Mouse (Mus musculus) midbrain, embryonic 10.5 days (tissue): ENCODE results near the gene Calml4. TPM values are rescaled to one million over a fixed set of nuclear protein-coding genes. Genes with fewer than 3 reads are reported as not detected.
"Not testable (repeated sequence)": the region's sequence is repeated elsewhere in the genome, so short reads cannot be mapped to it uniquely, and the experiment has no call there.

Experiments used
- DNase-seq: peaks from one replicate; pipeline ENCODE4 v3.0.0-alpha.2; 2017; ENCODE audit warnings: low spot score
- H3K27ac ChIP-seq: fragments of 300-500 bp; sonication (generic); replicated peaks from 2 replicates; pipeline ENCODE4 v1.5.1; 2016; ENCODE audit warnings: mild to moderate bottlenecking
- H3K27me3 ChIP-seq: fragments of 300-500 bp; sonication (generic); 2 replicates; pipeline ENCODE4 v1.6.1; 2016; ENCODE audit warnings: low read depth, mild to moderate bottlenecking; ENCODE audit not compliant: poor library complexity, severe bottlenecking
- H3K36me3 ChIP-seq: fragments of 300-500 bp; sonication (generic); 2 replicates; pipeline ENCODE4 v1.6.1; 2016; ENCODE audit warnings: mild to moderate bottlenecking, moderate library complexity
- H3K4me1 ChIP-seq: fragments of 300-500 bp; sonication (generic); 2 replicates; pipeline ENCODE4 v1.6.1; 2016
- H3K4me3 ChIP-seq: fragments of 300-500 bp; sonication (generic); 2 replicates; pipeline ENCODE4 v1.5.1; 2016; ENCODE audit warnings: mild to moderate bottlenecking, moderate library complexity
- H3K9me3 ChIP-seq: fragments of 300-500 bp; sonication (generic); replicated peaks from 2 replicates; pipeline ENCODE4 v1.6.1; 2016; ENCODE audit warnings: mild to moderate bottlenecking
- WGBS: fragments of 180-500 bp; shearing (Covaris S2); methylation state at CpG from one replicate; pipeline ENCODE4 v1.1.7; 2016; 5-methylcytosine and 5-hydroxymethylcytosine counted together
- polyA plus RNA-seq: library from polyadenylated mRNA; unstranded; fragments of >200 nt; fragmentation: Nextera tagmentation; extraction: Ambion mirVana; gene quantifications from 2 replicates; pipeline ENCODE4 v1.2.1, GENCODE M21; 2016

Gene Calml4
- polyA plus RNA-seq, 1 experiment from 2014 or later: 0.36 TPM

GRCm38 (mm10) chr9:62839172-62839770, 18.6 kb upstream of the Calml4 start:
- no peaks in the 10 kb centered on the region for H3K9me3 ChIP-seq
- H3K4me1 ChIP-seq: peaks cover 51% of the 10 kb centered on the region
- WGBS: 20% methylated on average over 14 of the region's 14 CpGs
- DNase-seq: no peak
- peak overlapping the region; percentile 96 for H3K27ac ChIP-seq
- H3K4me3 ChIP-seq: peak overlapping the region; percentile 84
- H3K36me3 ChIP-seq: no peaks in the 10 kb centered on the region
- H3K27me3 ChIP-seq: peaks cover 5% of the 10 kb centered on the region

GRCm38 (mm10) chr9:62843356-62844024, 14.4 kb upstream of the Calml4 start:
- H3K9me3 ChIP-seq: no peaks in the 10 kb centered on the region
- peaks cover 5% of the 10 kb centered on the region for H3K27me3 ChIP-seq
- H3K27ac ChIP-seq: no peak overlapping the region
- peaks cover 42% of the 10 kb centered on the region for H3K4me1 ChIP-seq
- 74% methylated on average over 10 of the region's 10 CpGs for WGBS
- no peak for DNase-seq
- no peaks in the 10 kb centered on the region for H3K36me3 ChIP-seq
- no peak overlapping the region for H3K4me3 ChIP-seq

GRCm38 (mm10) chr9:62844461-62844860, 13.4 kb upstream of the Calml4 start:
- WGBS: 88% methylated on average over 5 of the region's 5 CpGs
- DNase-seq: no peak
- peaks cover 5% of the 10 kb centered on the region for H3K27me3 ChIP-seq
- no peak overlapping the region for H3K4me3 ChIP-seq
- no peaks in the 10 kb centered on the region for H3K36me3 ChIP-seq
- no peak overlapping the region for H3K27ac ChIP-seq
- peaks cover 32% of the 10 kb centered on the region for H3K4me1 ChIP-seq
- no peaks in the 10 kb centered on the region for H3K9me3 ChIP-seq

DNA sequence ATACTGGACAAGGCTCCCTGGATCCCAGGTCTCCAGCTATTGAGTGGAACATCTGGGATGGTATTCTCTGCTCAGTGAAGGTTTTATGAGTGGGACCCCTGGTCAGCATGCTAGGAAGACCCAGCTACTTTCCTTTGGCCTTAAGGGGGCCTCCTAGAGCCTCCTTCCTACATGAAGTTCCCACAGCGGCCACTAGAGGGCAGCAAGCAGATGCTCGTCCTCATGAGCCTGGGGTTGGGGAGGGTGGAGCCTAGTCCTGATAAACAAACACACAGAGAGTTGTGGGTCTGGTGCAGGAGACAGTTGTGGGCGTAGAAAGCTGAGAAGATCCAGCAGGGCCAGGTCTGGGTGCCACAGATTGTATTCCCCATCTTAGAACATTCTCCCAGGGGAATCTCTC, 10.2 kb upstream of the Calml4 start:
- Histone ChIP-seq H3K9me3 (no peaks in the 10 kb centered on the region), H3K36me3 (peaks cover 8% of the 10 kb centered on the region; the same call in 1 of the 2 replicates), H3K4me3 (no peak overlapping the region), H3K27ac (0 out of 2 replicates have a peak overlapping the region, but pooled peaks have one; percentile 0), H3K27me3 (no peaks in the 10 kb centered on the region), H3K4me1 (peaks cover 30% of the 10 kb centered on the region)
- peak; percentile 90 for DNase-seq
- WGBS: 5% methylated on average over 3 of the region's 3 CpGs

GRCm38 (mm10) chr9:62848641-62849040, 9.2 kb upstream of the Calml4 start:
- WGBS: 84% methylated on average over 3 of the region's 3 CpGs
- no peaks in the 10 kb centered on the region for H3K9me3 ChIP-seq
- H3K27ac ChIP-seq: no peak overlapping the region
- H3K4me1 ChIP-seq: peaks cover 26% of the 10 kb centered on the region
- H3K36me3 ChIP-seq: peaks cover 8% of the 10 kb centered on the region; the same call in 1 of the 2 replicates
- no peak for DNase-seq
- no peaks in the 10 kb centered on the region for H3K27me3 ChIP-seq
- H3K4me3 ChIP-seq: no peak overlapping the region

GRCm38 (mm10) chr9:62851571-62851970, 6.3 kb upstream of the Calml4 start:
- H3K9me3 ChIP-seq: no peaks in the 10 kb centered on the region
- H3K27me3 ChIP-seq: no peaks in the 10 kb centered on the region
- peaks cover 23% of the 10 kb centered on the region for H3K4me1 ChIP-seq
- H3K4me3 ChIP-seq: no peak overlapping the region
- H3K36me3 ChIP-seq: peaks cover 8% of the 10 kb centered on the region; the same call in 1 of the 2 replicates
- H3K27ac ChIP-seq: peak overlapping the region; percentile 59; the same call in 1 of the 2 replicates
- 70% methylated on average over 2 of the region's 2 CpGs for WGBS
- DNase-seq: no peak

DNA sequence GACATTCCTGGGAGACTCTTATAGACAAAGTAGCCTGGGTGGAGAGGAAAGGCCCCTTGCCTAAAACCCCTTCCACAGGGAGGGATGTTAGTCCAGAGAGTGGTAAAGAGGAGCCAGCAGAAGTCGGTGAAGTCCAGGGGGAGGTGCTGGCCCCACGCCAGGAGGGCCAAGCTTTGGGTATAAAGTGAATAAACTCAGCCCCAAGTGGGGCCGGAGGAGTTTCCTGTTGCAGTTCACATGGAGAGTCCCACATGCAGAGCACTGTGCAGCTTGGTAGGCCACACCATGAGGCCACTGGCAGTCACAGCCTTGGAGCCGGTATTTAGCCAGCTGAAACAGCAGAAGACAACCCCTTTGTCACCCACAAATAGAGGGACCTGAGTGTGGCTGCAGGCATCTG, 3.4 kb upstream of the Calml4 start:
- peaks cover 8% of the 10 kb centered on the region; the same call in 1 of the 2 replicates for H3K36me3 ChIP-seq
- H3K27ac ChIP-seq: no peak overlapping the region
- no peaks in the 10 kb centered on the region for H3K9me3 ChIP-seq
- no peak for DNase-seq
- H3K27me3 ChIP-seq: no peaks in the 10 kb centered on the region
- 71% methylated on average over 4 of the region's 4 CpGs for whole genome bisulfite sequencing
- H3K4me1 ChIP-seq: peaks cover 33% of the 10 kb centered on the region
- H3K4me3 ChIP-seq: no peak overlapping the region

DNA sequence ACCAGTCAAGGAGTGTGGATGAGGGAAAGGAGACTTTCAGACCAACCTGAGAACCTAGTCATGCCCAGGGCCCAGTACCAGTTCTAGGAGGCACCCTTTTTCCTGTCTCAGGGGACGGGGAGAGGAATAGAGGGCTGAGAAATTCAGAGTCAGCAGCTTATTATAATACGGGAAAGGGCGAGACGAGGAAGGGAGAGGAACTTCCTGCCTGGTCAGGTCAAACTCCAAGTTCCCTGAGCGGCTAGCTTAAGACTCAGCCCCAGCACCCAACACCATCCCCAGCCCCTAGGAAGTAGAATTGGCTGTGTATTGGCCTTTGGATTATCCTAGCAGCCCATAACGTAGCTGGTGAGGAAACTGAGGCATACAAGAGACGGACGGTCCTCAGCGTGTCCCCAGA, 664 bp upstream of the Calml4 start:
- no peaks in the 10 kb centered on the region for H3K27me3 ChIP-seq
- 0 out of 2 replicates have a peak overlapping the region, but pooled peaks have one; percentile 55 for H3K27ac ChIP-seq
- H3K36me3 ChIP-seq: no peaks in the 10 kb centered on the region
- WGBS: 87% methylated on average over 9 of the region's 9 CpGs
- no peak for DNase-seq
- peaks cover 31% of the 10 kb centered on the region for H3K4me1 ChIP-seq
- H3K4me3 ChIP-seq: no peak overlapping the region
- H3K9me3 ChIP-seq: no peaks in the 10 kb centered on the region

DNA sequence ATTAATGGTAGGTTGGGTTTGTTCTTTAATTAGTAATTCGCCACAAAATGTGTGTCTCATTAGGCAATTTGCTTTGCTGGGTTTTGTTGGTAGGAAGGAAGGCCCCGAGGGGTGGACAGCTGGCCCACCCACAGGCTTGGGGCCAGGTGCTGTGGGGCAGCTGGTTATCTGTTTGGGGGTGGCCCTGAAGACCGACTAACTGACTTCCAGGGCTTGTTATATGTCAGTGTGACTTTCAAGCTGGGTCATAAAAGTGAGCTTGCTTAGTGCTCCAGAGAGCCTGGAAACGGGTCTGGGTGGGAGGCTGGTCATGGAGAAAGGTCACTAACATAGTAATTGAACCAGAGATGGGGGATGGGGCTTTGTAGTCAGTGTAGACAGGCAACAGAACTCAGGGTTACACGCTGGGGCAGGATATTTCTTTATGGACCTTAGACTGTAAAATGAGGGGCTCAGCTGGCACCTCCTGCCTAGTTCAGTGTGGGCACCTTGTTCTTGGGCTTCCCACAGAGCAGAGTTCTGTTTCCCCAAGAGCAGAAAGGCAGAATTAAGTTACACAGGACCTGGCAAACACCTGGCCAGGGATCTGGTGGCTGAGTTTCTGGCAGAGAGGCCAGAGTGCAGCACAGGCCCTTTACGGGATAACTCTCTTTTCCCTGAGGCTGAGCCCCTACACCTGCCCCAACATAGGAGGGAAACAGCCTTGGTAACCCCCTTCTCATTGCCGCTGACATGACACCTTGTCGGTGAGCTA, 563 bp downstream of the Calml4 start:
- H3K4me1 ChIP-seq: peaks cover 31% of the 10 kb centered on the region
- H3K27me3 ChIP-seq: no peaks in the 10 kb centered on the region
- H3K4me3 ChIP-seq: no peak overlapping the region
- 70% methylated on average over 8 of the region's 8 CpGs for WGBS
- H3K27ac ChIP-seq: peak overlapping the region; percentile 55; the same call in 1 of the 2 replicates
- H3K36me3 ChIP-seq: no peaks in the 10 kb centered on the region
- no peak for DNase-seq
- H3K9me3 ChIP-seq: no peaks in the 10 kb centered on the region

- H3K27me3 ChIP-seq, DNase-seq, H3K36me3 ChIP-seq, H3K4me3 ChIP-seq, H3K9me3 ChIP-seq, H3K27ac ChIP-seq: not testable (repeated sequence)
- H3K4me1 ChIP-seq: peaks cover 27% of the 10 kb centered on the region
- 66% methylated on average over 7 of the region's 7 CpGs for WGBS
These were observed 2.2 kb downstream of the Calml4 start for GRCm38 (mm10) chr9:62860102-62860501.

DNA sequence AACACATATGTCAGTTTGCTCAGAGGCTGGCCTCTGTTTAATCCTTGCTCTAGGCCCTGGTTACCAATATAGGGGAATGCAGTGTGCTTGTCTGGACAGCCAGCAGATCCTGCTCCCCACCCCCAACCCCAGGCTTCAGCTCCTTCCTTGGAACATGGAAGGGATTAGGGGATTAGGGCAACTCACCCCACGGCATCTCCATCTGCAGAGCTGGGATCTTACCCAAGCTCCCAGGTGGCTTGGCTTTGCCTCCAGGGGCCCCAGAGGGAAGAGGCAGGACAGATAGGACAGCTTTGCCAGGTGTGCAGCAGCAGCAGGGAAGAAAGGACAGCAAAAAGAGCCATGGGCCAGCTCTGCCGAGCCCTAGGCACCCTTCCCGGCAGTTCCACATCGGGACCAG, 3.0 kb downstream of the Calml4 start:
- Histone ChIP-seq H3K27me3 (no peaks in the 10 kb centered on the region), H3K9me3 (no peaks in the 10 kb centered on the region), H3K27ac (no peak overlapping the region), H3K4me3 (no peak overlapping the region), H3K4me1 (peaks cover 27% of the 10 kb centered on the region), H3K36me3 (no peaks in the 10 kb centered on the region)
- DNase-seq: no peak
- 36% methylated on average over 4 of the region's 4 CpGs for WGBS

- not testable (repeated sequence) for H3K4me1 ChIP-seq, H3K9me3 ChIP-seq, H3K4me3 ChIP-seq, DNase-seq, H3K27ac ChIP-seq, H3K27me3 ChIP-seq, H3K36me3 ChIP-seq
- WGBS: 94% methylated on average over 4 of the region's 4 CpGs
These were observed 11.4 kb downstream of the Calml4 start for GRCm38 (mm10) chr9:62869236-62869635.

DNA sequence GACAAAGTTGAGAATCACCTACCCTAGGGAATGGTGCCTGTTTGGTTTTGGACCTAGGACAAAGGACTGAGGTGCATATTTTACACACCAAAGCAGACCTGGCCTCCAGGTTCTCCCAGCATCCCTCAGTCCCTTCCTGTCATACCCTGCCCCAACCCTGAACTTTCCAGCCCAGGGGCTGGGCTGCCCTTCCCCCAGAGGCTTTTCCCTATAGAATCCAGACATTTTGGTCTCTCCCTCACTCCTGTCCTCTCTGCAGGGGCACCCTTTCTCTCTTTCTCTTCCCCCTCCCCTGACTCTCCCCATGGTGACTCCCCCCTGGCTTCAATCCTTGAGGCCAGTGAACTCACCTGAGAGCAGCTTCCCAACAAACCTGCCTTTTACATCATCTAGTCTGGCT, 12.8 kb downstream of the Calml4 start:
- no peaks in the 10 kb centered on the region for H3K27me3 ChIP-seq
- no peaks in the 10 kb centered on the region for H3K36me3 ChIP-seq
- no peak for DNase-seq
- no peaks in the 10 kb centered on the region for H3K9me3 ChIP-seq
- H3K4me1 ChIP-seq: peaks cover 4% of the 10 kb centered on the region; the same call in 1 of the 2 replicates
- H3K27ac ChIP-seq: no peak overlapping the region
- H3K4me3 ChIP-seq: no peak overlapping the region
